Mouse (Mus musculus) left cerebral cortex, postnatal 10 days (tissue): ENCODE measurements around the gene Slc7a5. TPM values are rescaled to one million over a fixed set of nuclear protein-coding genes. Genes with fewer than 3 reads are reported as not detected.

Experiments used
- DNase-seq, 2 experiments: peaks; one replicate each; pipeline ENCODE4 v3.0.0; 2021 to 2022; ENCODE audit warnings: low spot score in 2 of 2, mixed read lengths in 1 of 2; ENCODE audit errors: extremely low spot score in 1 of 2
- intact Hi-C: fragments of 180-260 bp; cut with DNase I; formaldehyde crosslinking; loops from one replicate; pipeline ENCODE4 v1.15.1; 2025
- total RNA-seq, 2 experiments: library from RNA; stranded (reverse); gene quantifications; 2 replicates each; pipeline ENCODE4 v1.2.3; 2021

The Slc7a5 gene
- total RNA-seq, 2 experiments from 2014 or later = 132 to 155 TPM

DNA sequence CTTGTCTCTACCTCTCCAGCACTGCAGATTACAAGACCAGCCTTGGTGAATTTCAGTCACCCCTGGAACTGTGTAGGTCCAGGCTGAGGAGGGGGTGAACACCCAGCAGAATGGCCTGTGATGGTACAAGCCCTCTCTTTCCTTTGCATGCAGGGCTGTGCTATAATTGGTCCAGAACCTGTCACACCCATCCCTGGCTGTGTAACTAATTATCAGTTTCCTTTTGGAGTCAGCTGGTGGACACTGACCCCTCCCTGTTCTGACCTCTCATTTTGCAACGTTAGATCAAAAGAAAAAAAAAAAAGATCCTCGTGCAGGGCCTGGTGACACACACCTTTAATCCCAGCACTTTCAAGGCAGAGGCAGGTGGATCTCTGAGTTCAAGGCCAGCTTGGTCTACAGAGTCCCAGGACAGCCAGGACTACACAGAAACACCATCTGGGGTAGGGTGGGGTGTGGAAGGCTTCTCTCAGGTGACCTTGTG is 35.6 kb upstream of the Slc7a5 start:
- intact Hi-C loops = no loop called here
- no peak for DNase-seq

DNA sequence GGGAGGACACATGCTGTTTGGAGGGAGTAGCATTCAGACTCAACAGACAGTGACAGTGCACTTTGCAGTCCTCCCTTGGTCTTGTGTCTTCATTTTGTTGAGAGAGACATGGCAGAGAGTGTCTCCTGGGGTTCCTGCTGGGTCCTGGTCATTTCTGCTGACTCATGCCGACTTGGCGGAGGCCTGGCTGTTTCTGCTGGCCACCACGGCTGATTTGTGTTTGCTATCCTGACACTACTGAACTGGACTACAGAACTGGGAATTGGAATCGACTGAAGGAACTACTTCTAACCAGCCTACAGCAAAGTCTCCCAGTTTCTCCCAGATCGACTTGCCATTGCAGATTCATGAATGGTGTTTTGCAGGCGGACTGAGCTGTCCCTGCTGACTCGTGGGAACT is 31.2 kb upstream of the Slc7a5 start:
- DNase-seq = no peak
- intact Hi-C loops = no loop called here

DNA sequence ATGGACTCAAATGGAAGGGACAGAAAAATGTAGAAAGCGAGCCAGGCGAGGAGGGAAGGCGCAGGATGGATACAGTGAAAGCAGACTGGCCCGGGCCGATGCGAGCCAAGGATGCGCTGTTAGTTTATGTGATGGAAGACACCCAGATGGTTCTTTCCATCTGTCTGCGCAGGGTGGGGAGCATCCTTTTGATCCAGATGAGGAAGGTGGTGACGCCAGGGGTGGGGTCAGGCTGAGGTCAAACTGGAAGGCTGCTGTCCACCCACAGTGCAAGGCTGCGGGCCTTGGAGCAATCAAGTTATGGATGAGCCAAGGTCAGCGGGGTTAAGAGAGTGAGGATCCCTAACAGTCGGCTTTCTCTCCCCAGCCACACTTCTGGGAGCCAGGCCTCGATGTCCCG is 28.9 kb upstream of the Slc7a5 start:
- intact Hi-C loops = no loop called here
- peak in 1 of 2 experiments; percentile 59 for DNase-seq

DNA sequence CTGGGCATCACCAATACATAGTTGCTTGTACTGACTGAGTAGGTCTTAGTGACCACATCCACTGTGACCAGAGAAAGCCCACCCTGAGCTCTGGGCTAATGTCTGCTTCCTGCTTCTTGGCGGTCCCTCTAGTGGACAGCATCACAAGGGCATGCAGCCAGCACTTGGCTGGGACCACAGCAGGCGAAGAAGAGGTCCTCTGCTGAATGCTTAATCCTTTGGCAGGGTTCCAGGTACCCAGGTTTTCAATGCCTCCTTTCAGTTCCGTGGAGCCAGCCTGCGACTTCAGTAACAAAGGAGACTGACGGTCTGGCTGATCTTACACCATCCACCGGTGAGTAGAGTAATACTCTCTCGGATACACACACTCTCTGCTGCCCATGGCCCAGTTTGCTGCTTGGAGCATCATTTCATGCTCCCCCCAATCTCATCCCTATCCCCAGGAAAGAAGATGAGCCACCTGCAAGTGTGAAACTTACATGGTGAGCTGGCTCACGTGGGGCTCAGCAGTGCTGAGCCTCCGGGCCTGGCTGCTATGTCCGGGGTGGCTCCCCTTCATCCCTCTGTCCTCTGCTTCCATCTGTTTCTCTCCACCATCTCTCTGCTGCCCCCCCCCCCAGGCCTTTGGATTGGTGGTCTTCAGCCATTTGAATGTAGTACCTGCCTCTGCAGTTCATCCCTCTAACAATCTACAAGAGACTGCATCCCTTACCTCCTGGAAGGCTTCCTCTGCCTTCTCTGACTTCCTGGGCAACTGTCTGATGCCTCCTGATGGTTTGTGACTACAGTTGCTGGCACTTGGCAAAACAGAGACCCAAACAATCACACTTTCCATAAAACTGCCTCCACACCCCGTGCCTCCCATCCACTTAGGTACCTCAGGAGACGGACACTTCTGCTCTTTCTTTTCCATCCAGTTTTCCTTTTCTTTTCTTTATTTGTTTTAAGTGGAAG is 28.1 kb upstream of the Slc7a5 start:
- peak; percentile 88 to 90 for DNase-seq
- intact Hi-C loops = no loop called here

DNA sequence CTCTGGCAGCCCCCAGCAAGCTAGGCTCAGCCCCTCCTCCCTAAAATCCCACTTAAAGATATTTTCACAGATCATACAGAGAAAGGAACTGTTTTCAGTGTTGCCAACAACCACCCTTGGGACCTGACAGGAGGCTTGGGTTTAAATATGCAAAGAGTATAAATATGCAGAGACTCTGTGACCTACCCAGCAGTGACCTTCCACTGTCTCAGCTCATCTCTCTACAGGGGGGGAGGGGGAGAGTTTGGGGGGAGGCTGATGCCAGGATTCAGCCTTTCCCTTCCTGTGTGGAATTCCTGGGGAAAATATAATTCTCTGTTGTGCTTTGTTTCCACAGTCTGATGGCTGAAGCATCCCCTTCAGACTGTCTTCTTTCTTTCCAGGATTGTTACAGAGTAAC is 27.4 kb upstream of the Slc7a5 start:
- DNase-seq = no peak
- intact Hi-C loops = loop anchor here (5.0 kb wide), 1 partner anchor 83 kb away; no protein-coding TSS in a partner anchor

DNA sequence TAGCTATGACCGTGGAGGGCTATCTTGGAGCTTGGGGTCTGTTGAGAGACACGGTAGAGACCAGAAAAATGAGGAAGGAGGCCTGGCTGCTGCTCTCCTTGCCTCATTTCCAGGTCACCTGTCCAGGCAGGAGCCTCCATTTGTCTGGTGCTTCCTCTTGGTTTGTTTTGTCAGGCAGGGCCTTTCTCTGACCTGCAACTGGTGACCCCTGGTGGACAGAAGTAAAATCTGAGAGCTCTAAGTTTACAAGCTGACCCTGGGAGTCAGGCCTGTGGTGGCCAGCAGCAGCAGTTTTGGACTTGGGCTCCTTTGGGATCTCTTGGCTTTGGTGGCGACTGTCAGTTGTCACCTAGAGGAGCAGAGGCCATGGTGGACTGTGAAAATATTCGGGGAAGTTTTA is 27.0 kb upstream of the Slc7a5 start:
- intact Hi-C loops = loop anchor here (5.0 kb wide), 1 partner anchor 82 kb away; no protein-coding TSS in a partner anchor

DNA sequence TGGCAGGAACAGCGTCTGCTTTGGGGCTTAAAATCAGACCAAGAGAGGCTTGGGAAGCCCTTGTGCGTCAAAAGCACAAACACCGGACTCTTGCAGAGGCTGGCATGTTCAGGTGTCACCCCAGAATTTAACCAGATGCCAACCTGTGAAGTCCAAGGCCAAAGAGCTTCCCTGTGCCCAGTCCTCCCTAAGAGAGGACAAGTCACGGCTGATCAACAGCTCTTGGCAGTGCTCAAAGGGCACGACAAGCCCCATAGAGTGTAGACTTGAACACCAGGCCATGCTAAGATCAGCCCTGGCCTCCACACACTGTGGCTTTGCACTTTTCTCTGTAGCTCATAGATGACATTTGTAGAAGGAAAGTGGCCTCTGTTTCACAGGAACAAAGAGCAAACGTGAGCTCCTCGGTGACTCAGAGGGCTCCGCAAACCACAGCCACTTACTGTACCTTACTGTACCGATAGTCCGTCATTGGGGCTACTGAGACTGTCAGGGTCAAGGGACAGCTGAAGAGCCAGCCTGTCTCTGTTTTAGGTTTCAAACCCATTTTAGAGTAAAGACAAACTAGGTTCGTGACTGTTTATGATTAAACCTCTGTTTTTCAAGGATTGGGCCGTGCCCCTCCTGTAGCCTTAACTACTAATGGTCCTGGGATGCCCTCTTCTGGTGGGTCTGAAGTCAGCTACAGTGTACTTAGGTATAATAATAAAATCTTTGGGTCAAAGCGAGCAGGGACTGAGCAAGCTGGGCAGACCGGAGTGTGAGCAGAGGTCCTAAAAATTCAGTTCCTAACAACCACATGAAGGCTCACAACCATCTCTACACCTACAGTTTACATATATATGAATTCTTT is 25.4 kb upstream of the Slc7a5 start:
- DNase-seq = no peak
- intact Hi-C loops = loop anchor here (5.0 kb wide), 1 partner anchor 81 kb away; no protein-coding TSS in a partner anchor

More for the DNA sequence above, 27.0 kb upstream of the Slc7a5 start:
- peak in 1 of 2 experiments; percentile 47 for DNase-seq

DNA sequence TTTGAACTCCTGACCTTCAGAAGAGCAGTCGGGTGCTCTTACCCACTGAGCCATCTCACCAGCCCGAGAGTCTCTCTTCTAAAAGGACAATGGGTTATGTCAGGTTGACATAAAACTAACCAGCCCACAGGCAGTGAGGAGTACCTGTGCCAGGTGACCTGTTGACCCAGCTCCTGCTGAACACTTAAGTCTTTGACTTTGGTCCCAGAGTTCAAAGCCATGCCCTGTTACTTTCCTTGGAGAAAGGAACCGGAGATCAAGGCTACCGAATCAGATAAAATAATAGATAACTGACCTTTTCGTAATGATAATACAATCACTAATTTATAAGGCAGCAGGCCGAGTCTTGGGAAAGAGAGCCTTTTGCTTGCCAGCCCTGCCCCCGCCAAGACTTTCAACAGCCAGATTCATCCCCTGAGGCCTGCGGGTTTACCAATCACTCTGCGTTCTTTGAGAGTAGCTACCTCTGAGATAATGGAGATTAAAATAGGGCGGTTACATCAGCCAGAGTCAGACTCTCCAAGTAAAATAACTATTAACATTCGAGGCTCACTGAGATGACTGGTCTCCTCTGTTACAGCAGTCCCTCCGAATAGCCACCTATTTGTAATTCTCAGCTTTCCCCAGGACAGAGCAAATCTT is 24.7 kb upstream of the Slc7a5 start:
- intact Hi-C loops = loop anchor here (5.0 kb wide), 1 partner anchor 80 kb away; no protein-coding TSS in a partner anchor
- DNase-seq = no peak

DNA sequence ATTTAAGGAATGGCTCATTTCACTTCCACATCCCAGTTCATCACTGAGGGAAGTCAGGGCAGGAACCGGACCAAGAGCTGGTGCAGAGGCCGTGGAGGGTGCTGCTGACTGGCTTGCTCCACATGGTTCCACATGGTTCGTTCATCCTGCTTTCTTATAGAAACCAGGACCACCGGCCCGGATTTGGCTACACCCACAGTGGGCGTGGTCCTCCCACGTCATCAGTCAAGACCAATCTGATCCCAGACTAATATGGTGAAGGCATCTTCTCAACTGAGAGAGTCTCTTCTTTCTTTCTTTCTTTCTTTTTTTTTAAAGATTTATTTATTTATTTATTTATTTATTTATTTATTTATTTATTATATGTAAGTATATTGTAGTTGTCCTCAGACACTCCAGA is 24.1 kb upstream of the Slc7a5 start:
- DNase-seq = no peak
- intact Hi-C loops = loop anchor here (5.0 kb wide), 1 partner anchor 79 kb away; no protein-coding TSS in a partner anchor

DNA sequence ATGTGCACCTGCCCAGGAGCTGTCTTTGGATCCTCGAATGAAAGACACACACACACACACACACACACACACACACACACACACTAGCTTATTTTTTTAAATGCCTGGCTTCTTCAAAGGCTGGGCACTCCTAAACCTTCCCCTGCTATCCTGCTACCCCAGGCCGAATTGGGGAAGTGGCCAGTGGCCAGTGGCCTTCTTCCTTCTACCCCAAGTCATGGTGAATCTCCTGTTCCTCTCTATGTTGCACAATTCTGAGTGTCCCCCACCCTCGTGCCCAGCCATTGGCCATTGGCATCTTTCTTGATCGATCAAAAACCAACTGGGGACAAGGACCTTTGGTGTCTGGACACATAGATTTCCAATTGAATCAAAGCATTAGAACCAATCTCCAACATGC is 22.6 kb upstream of the Slc7a5 start:
- intact Hi-C loops = loop anchor here (5.0 kb wide), 1 partner anchor 78 kb away; no protein-coding TSS in a partner anchor
- DNase-seq = no peak

DNA sequence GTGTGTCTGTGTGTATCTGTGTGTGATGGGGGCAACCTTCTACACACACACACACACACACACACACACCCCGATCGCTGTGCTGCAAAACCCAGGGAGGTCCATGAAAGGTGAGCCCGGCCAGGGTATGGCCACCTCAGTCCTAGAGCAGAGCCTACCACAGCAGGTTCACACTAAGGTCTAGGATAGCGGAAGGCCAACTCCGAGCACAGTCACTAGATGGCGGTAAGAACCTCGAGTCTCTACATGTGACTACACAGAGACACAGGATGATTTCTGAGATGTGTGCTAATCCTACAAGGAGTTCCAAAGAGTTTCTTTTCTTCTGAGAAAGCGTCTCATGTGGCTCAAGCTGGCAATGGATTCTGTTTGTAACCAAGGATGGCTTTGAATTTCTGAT is 19.8 kb upstream of the Slc7a5 start:
- intact Hi-C loops = no loop called here
- peak in 1 of 2 experiments; percentile 69 for DNase-seq

DNA sequence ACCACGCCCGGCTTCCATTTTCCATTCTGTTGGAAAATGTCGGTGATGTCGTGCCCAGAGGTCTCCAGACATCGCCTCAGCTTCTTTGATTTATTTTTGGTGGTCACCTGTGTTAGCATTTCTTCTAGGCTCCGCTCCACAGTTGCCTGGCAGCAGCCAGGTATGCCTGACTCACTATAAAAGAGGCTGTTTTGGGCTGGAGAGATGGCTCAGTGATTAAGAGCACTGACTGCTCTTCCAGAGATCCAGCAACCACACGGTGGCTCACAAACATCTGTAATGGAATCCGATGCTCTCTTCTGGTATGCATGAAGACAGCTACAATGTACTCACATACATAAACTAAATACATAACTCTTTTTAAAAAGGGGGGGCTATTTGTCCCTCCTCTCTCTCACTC is 18.8 kb upstream of the Slc7a5 start:
- intact Hi-C loops = no loop called here
- no peak for DNase-seq

DNA sequence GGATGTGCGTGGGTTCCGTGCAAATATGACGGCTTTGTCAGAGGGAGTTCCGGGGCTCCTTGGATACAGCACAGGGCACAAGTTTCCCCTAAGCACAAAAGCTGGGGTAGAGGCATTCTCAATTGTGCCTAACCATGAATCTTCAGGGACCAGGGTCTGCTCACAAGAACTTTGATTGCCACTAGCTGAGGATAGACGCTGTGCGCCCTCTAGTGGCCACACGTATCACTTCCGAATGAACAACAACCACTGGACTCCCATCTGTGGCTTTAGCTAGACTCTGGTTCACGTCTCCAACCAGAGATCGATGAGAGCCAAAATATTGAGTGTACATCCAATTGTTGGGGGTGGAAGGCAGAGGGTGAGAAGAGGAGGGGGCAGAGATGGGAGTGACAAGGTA is 18.1 kb upstream of the Slc7a5 start:
- peak; percentile 79 to 87 for DNase-seq
- intact Hi-C loops = no loop called here

DNA sequence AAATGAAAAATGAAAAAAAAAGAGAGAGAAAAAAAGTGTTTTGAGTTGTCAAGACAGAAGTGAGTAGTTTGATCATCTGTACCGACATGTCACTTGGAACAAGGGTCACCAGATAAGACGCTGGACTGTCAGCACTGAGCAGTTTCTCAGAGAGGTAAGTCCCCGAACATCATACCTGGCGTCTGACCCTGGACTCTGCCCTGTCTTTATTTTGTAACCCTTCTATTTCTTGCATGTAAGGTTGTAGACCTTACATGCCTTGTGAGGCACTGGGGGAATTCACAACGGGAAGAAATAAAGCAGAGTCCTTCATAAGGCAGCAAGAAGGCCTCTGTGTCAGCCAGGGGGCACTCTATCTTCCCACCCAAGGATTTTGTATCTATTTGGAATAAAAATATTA is 17.2 kb upstream of the Slc7a5 start:
- no peak for DNase-seq
- intact Hi-C loops = no loop called here

DNA sequence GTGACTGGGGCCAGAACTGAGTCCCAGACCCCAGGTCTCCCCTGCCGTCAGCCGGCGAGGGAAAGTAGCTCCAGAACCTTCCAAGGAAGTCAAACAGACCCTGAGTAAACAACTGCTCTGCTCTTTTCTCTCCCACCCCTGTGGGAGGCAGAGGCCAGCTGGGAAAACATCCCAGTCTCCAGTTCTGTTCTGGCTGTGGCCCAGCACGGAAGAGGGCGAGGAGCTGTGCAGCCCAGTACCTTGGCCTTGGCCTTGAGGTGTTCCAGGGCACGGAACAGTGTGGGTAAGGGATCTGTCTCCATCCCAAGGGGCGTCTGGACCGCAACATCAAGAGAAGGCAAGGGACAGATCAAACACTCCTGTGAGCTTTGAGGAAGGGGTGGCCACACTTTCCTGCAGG is 14.6 kb upstream of the Slc7a5 start:
- intact Hi-C loops = no loop called here
- peak in 1 of 2 experiments; percentile 92 for DNase-seq

DNA sequence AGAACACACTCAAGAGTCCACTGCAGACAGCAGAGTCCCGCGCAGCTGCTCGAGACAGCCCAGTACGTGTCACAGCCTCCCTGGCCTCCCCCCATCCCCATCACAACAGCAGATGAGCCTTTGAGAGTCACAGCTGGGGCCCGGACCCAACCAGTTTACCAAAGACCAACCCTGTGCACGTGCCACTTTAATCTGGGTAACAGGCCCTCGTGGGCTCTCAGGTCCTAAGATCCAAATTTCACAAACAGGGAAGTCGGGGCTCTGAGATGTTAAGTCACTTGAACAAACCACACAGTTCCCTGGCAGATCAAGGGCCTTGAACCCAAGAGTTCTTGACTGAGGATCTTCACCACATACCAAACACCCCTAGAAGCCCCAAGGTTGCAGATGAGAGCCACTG is 14.1 kb upstream of the Slc7a5 start:
- intact Hi-C loops = no loop called here
- peak in 1 of 2 experiments; percentile 49 for DNase-seq

DNA sequence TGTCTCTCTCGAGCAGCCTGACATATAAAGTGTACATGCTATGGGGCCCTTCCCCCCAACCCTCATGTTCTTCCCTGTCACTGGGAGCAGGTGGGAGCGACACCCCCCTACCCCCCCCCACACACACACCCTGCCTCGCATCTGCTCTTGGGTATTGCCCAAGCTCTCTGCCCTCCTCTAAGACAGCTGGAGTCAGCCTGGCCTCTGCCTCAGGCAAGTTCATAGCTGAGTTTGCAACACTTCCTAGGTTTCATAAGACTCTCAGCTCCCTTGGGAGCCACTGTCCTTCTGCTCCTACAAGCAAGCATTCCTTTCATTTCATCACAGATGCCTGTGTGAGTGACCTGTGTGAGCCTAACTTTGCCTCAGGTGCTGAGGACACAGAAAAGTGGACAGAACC is 12.2 kb upstream of the Slc7a5 start:
- intact Hi-C loops = loop anchor here (10.0 kb wide), 1 partner anchor 205 kb away; no protein-coding TSS in a partner anchor
- no peak for DNase-seq

DNA sequence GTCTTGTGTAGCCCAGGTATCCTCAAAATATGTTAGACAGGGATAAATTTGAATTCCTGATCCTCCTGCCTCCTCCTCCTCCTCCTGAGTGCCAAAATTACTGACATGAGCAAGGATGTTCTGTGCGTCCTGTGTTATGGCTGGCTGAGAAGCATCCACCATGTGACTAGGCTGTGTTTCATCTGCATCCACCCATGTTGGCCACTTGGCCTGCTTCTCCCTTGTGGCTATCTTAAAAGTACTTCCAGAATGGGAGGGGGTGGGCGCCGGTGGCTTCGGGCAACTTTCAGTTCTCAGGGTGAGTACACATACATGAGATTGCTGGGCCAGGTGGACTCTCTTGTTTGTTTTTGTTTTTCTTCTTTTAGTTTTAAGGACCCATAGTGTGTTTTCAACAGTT is 11.7 kb upstream of the Slc7a5 start:
- DNase-seq = no peak
- intact Hi-C loops = loop anchor here (10.0 kb wide), 1 partner anchor 204 kb away; no protein-coding TSS in a partner anchor
